Mouse (Mus musculus): ENCODE measurements around the gene Scarf1.

- TF ChIP-seq CTCF (IDR thresholded peaks at IDR 0.05; ENCODE audit: borderline replicate concordance, insufficient read depth, low read length) (no peak), POLR2A (IDR thresholded peaks at IDR 0.05; ENCODE audit: low read depth, low read length) (no peak)
Measured at GRCm38 (mm10) chr11:75550200-75550946, 37.0 kb downstream of the Scarf1 start.

All from embryonic fibroblast, embryonic 13.5 days (primary cell).